Mouse (Mus musculus) hindbrain, embryonic 12.5 days (tissue): ENCODE data around the gene Coro1a. TPM values are rescaled to one million over a fixed set of nuclear protein-coding genes. Genes with fewer than 3 reads are reported as not detected.

Experiments
- polyA plus RNA-seq: library from polyadenylated mRNA; unstranded; fragments of >200 nt; fragmentation: Nextera tagmentation; extraction: Ambion mirVana; gene quantifications from 2 replicates; pipeline ENCODE4 v1.2.1, GENCODE M21; 2016

Gene Coro1a
- polyA plus RNA-seq, 1 experiment from 2014 or later = 56.9 TPM

Other genes with a start within 250 kb of the Coro1a start
- gene Atp2a1, start 244.7 kb downstream of the Coro1a start, polyA plus RNA-seq = 4.1 and 16.7 TPM in 2 replicates
- gene Sh2b1, start 232.4 kb downstream of the Coro1a start, polyA plus RNA-seq = 63.5 and 65.8 TPM in 2 replicates
- gene Tufm, start 220.4 kb downstream of the Coro1a start, polyA plus RNA-seq = 113 and 116 TPM in 2 replicates
- gene Atxn2l, start 204.3 kb downstream of the Coro1a start, polyA plus RNA-seq = 76.8 and 90.1 TPM in 2 replicates
- gene Eif3c, start 141.4 kb downstream of the Coro1a start, polyA plus RNA-seq = 201 and 206 TPM in 2 replicates
- 0.39 and 0.43 TPM in 2 replicates for gene Apobr, start 122.8 kb downstream of the Coro1a start, polyA plus RNA-seq
- gene Cln3, start 122.0 kb downstream of the Coro1a start, polyA plus RNA-seq = 31.7 and 33.7 TPM in 2 replicates
- gene Il27, start 112.8 kb downstream of the Coro1a start, polyA plus RNA-seq = not detected in 2 replicates
- 2.8 and 3.8 TPM in 2 replicates for gene Nupr1, start 76.9 kb downstream of the Coro1a start, polyA plus RNA-seq
- 27.3 and 40.6 TPM in 2 replicates for gene Sgf29, start 58.5 kb downstream of the Coro1a start, polyA plus RNA-seq
- 0.65 and 1.4 TPM in 2 replicates for gene Sult1a1, start 31.4 kb downstream of the Coro1a start, polyA plus RNA-seq
- gene Bola2, start 12.4 kb downstream of the Coro1a start, polyA plus RNA-seq = 121 and 147 TPM in 2 replicates
- 15.3 and 17.1 TPM in 2 replicates for gene Slx1b, start 12.0 kb downstream of the Coro1a start, polyA plus RNA-seq
- gene Mapk3, start 51.8 kb upstream of the Coro1a start, polyA plus RNA-seq = 63.6 and 67.8 TPM in 2 replicates
- 1.4 TPM in 2 replicates for gene Gdpd3, start 58.5 kb upstream of the Coro1a start, polyA plus RNA-seq
- 140 and 144 TPM in 2 replicates for gene Ypel3, start 69.2 kb upstream of the Coro1a start, polyA plus RNA-seq
- gene Tbx6, start 73.7 kb upstream of the Coro1a start, polyA plus RNA-seq = 0.48 and 1.1 TPM in 2 replicates
- 286 and 294 TPM in 2 replicates for gene Ppp4c, start 84.7 kb upstream of the Coro1a start, polyA plus RNA-seq
- gene Fam57b, start 89.9 kb upstream of the Coro1a start, polyA plus RNA-seq = 23.7 and 24.9 TPM in 2 replicates
- gene 4930451I11Rik, start 123.9 kb upstream of the Coro1a start, polyA plus RNA-seq = not detected in 2 replicates
- gene Doc2a, start 139.6 kb upstream of the Coro1a start, polyA plus RNA-seq = 4.3 and 4.4 TPM in 2 replicates
- 30.5 and 35.4 TPM in 2 replicates for gene Hirip3, start 154.2 kb upstream of the Coro1a start, polyA plus RNA-seq
- 89.0 and 92.6 TPM in 2 replicates for gene Ino80e, start 154.6 kb upstream of the Coro1a start, polyA plus RNA-seq
- 63.5 and 66.6 TPM in 2 replicates for gene Taok2, start 176.9 kb upstream of the Coro1a start, polyA plus RNA-seq
- 21.8 and 23.0 TPM in 2 replicates for gene Tmem219, start 215.1 kb upstream of the Coro1a start, polyA plus RNA-seq
- 58.1 and 59.3 TPM in 2 replicates for gene Kctd13, start 221.1 kb upstream of the Coro1a start, polyA plus RNA-seq
- gene Asphd1, start 241.8 kb upstream of the Coro1a start, polyA plus RNA-seq = 3.4 and 4.1 TPM in 2 replicates
- 13.3 and 18.2 TPM in 2 replicates for gene Sez6l2, start 242.8 kb upstream of the Coro1a start, polyA plus RNA-seq